Mouse (Mus musculus): ENCODE data around the gene Spsb1. TPM values are rescaled to one million over a fixed set of nuclear protein-coding genes. Genes with fewer than 3 reads are reported as not detected.

Spsb1 gene
- total and polyA plus RNA-seq, 3 experiments, result 0.08 TPM; not detected in 2

- DNase-seq (ENCODE audit: low spot score), result no peak
- no peaks in the 10 kb centered on the region for H3K36me3 ChIP-seq (replicated peaks)
- ATAC-seq (ENCODE audit: extremely low read depth, insufficient number of reproducible peaks, low FRiP score, poor library complexity, severe bottlenecking), result no peak
- H3K4me1 ChIP-seq (ENCODE audit: insufficient read depth, low read depth, low read length), result no peaks in the 10 kb centered on the region
- H3K4me3 ChIP-seq (ENCODE audit: low read depth, low read length), result no peak overlapping the region
- no peaks in the 10 kb centered on the region for H3K9me3 ChIP-seq (replicated peaks)
- TF ChIP-seq GATA1 (IDR thresholded peaks at IDR 0.05; ENCODE audit: borderline replicate concordance, low read length), result no peak
- TF ChIP-seq CTCF (IDR thresholded peaks at IDR 0.05; ENCODE audit: low read depth, low read length), result no peak
- TF ChIP-seq POLR2AphosphoS5 (IDR thresholded peaks at IDR 0.05; ENCODE audit: insufficient replicate concordance, low read depth, low read length), result no peak
- TF ChIP-seq TAL1 (conservative IDR thresholded peaks at IDR 0.05; ENCODE audit: low read depth, low read length), result no peak
- TF ChIP-seq GATA2 (IDR thresholded peaks at IDR 0.05; ENCODE audit: borderline replicate concordance, low read depth, low read length), result no peak
- H3K27me3 ChIP-seq (ENCODE audit: insufficient read depth, low read length), result no peaks in the 10 kb centered on the region
These were observed 45.3 kb downstream of the Spsb1 start for GRCm38 (mm10) chr4:149909551-149909950.

DNA sequence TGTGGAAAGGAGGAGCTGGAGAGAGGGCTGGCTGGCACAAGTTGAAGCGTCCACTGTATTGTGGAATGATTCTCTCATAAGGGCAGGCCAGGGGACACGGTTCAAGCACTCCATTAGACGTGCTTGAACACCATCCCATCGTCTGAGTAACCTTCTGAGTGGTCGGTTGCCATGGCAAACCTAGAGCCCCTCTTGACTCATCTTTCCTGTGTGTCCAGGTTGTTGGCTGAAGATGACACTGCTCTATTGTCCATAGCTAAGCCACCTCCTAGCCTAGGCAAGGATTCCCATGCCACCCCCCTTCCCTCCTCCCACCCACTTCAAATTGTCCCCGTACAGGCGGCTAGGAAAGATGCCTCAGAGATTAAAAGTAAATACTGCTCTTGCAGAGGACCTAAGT lies 45.9 kb downstream of the Spsb1 start:
- Histone ChIP-seq H3K36me3 (replicated peaks) (no peaks in the 10 kb centered on the region), H3K4me1 (ENCODE audit: insufficient read depth, low read depth, low read length) (no peaks in the 10 kb centered on the region), H3K9me3 (replicated peaks) (no peaks in the 10 kb centered on the region), H3K27me3 (ENCODE audit: insufficient read depth, low read length) (no peaks in the 10 kb centered on the region), H3K4me3 (ENCODE audit: low read depth, low read length) (no peak overlapping the region)
- ATAC-seq (ENCODE audit: extremely low read depth, insufficient number of reproducible peaks, low FRiP score, poor library complexity, severe bottlenecking) (no peak), DNase-seq (ENCODE audit: low spot score) (no peak)
- TF ChIP-seq GATA1 (IDR thresholded peaks at IDR 0.05; ENCODE audit: borderline replicate concordance, low read length) (no peak), CTCF (IDR thresholded peaks at IDR 0.05; ENCODE audit: low read depth, low read length) (no peak), TAL1 (conservative IDR thresholded peaks at IDR 0.05; ENCODE audit: low read depth, low read length) (no peak), POLR2AphosphoS5 (IDR thresholded peaks at IDR 0.05; ENCODE audit: insufficient replicate concordance, low read depth, low read length) (no peak), GATA2 (IDR thresholded peaks at IDR 0.05; ENCODE audit: borderline replicate concordance, low read depth, low read length) (no peak)

DNA sequence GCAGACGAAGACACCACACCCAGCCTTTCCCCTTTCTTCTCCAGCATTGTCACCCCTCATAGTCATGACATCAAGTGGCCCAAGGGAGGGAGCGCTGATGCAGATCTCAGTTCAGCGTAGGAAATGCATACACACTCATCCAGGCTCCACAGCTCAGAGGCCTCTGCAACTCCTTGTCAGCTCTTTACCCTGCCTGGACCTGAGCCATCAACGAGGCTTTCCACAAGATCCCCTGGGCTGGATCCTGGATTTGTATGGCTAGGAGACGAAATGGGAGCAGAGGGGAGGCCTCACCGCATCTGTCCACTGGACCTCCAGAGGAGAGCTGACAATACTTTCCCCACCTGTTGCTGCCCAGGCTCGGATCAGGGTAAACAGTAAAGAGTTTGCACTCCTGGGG lies 47.2 kb downstream of the Spsb1 start:
- H3K9me3 ChIP-seq (replicated peaks), result no peaks in the 10 kb centered on the region
- DNase-seq (ENCODE audit: low spot score), result no peak
- ATAC-seq (ENCODE audit: extremely low read depth, insufficient number of reproducible peaks, low FRiP score, poor library complexity, severe bottlenecking), result no peak
- H3K4me3 ChIP-seq (ENCODE audit: low read depth, low read length), result no peak overlapping the region
- no peaks in the 10 kb centered on the region for H3K4me1 ChIP-seq (ENCODE audit: insufficient read depth, low read depth, low read length)
- no peaks in the 10 kb centered on the region for H3K27me3 ChIP-seq (ENCODE audit: insufficient read depth, low read length)
- TF ChIP-seq CTCF (IDR thresholded peaks at IDR 0.05; ENCODE audit: low read depth, low read length) (no peak), TAL1 (conservative IDR thresholded peaks at IDR 0.05; ENCODE audit: low read depth, low read length) (no peak), GATA2 (IDR thresholded peaks at IDR 0.05; ENCODE audit: borderline replicate concordance, low read depth, low read length) (no peak), GATA1 (IDR thresholded peaks at IDR 0.05; ENCODE audit: borderline replicate concordance, low read length) (no peak), POLR2AphosphoS5 (IDR thresholded peaks at IDR 0.05; ENCODE audit: insufficient replicate concordance, low read depth, low read length) (no peak)
- no peaks in the 10 kb centered on the region for H3K36me3 ChIP-seq (replicated peaks)

GRCm38 (mm10) chr4:149906921-149907320 lies 47.9 kb downstream of the Spsb1 start:
- H3K9me3 ChIP-seq (replicated peaks), result no peaks in the 10 kb centered on the region
- TF ChIP-seq CTCF (IDR thresholded peaks at IDR 0.05; ENCODE audit: low read depth, low read length) (no peak), GATA1 (IDR thresholded peaks at IDR 0.05; ENCODE audit: borderline replicate concordance, low read length) (no peak), POLR2AphosphoS5 (IDR thresholded peaks at IDR 0.05; ENCODE audit: insufficient replicate concordance, low read depth, low read length) (no peak), TAL1 (conservative IDR thresholded peaks at IDR 0.05; ENCODE audit: low read depth, low read length) (no peak), GATA2 (IDR thresholded peaks at IDR 0.05; ENCODE audit: borderline replicate concordance, low read depth, low read length) (no peak)
- DNase-seq (ENCODE audit: low spot score) (no peak), ATAC-seq (ENCODE audit: extremely low read depth, insufficient number of reproducible peaks, low FRiP score, poor library complexity, severe bottlenecking) (no peak)
- no peak overlapping the region for H3K4me3 ChIP-seq (ENCODE audit: low read depth, low read length)
- no peaks in the 10 kb centered on the region for H3K4me1 ChIP-seq (ENCODE audit: insufficient read depth, low read depth, low read length)
- no peaks in the 10 kb centered on the region for H3K27me3 ChIP-seq (ENCODE audit: insufficient read depth, low read length)
- H3K36me3 ChIP-seq (replicated peaks), result no peaks in the 10 kb centered on the region

- H3K9me3 ChIP-seq (replicated peaks), result no peaks in the 10 kb centered on the region
- ATAC-seq (ENCODE audit: extremely low read depth, insufficient number of reproducible peaks, low FRiP score, poor library complexity, severe bottlenecking) (no peak), DNase-seq (ENCODE audit: low spot score) (no peak)
- H3K27me3 ChIP-seq (ENCODE audit: insufficient read depth, low read length), result no peaks in the 10 kb centered on the region
- no peak overlapping the region for H3K4me3 ChIP-seq (ENCODE audit: low read depth, low read length)
- H3K4me1 ChIP-seq (ENCODE audit: insufficient read depth, low read depth, low read length), result no peaks in the 10 kb centered on the region
- H3K36me3 ChIP-seq (replicated peaks), result no peaks in the 10 kb centered on the region
- TF ChIP-seq CTCF (IDR thresholded peaks at IDR 0.05; ENCODE audit: low read depth, low read length) (no peak), POLR2AphosphoS5 (IDR thresholded peaks at IDR 0.05; ENCODE audit: insufficient replicate concordance, low read depth, low read length) (no peak), TAL1 (conservative IDR thresholded peaks at IDR 0.05; ENCODE audit: low read depth, low read length) (no peak), GATA1 (IDR thresholded peaks at IDR 0.05; ENCODE audit: borderline replicate concordance, low read length) (no peak)
These were observed 49.4 kb downstream of the Spsb1 start for GRCm38 (mm10) chr4:149905302-149905974.

DNA sequence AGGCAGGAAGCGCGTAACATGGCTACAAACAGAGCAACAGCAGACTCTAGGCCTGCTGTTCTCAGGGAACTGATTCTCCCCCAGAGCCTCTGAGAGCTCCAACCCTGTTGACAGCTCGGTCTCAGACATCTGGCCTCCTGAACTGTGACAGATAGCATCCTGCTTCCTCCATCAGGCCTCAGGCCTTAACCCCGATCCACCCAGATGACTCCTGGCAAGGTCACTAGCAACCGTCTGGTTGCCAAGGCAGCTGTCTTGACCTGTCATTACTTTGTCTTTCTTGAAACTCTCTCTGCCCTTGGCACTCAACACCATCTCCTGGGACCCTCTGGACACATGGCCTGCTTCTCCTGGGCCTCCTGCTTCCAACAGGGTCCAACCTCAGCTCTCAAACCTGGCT lies 51.8 kb downstream of the Spsb1 start:
- Histone ChIP-seq H3K4me1 (ENCODE audit: insufficient read depth, low read depth, low read length) (no peaks in the 10 kb centered on the region), H3K36me3 (replicated peaks) (no peaks in the 10 kb centered on the region), H3K4me3 (ENCODE audit: low read depth, low read length) (no peak overlapping the region), H3K9me3 (replicated peaks) (no peaks in the 10 kb centered on the region), H3K27me3 (ENCODE audit: insufficient read depth, low read length) (no peaks in the 10 kb centered on the region)
- ATAC-seq (ENCODE audit: extremely low read depth, insufficient number of reproducible peaks, low FRiP score, poor library complexity, severe bottlenecking) (no peak), DNase-seq (ENCODE audit: low spot score) (no peak)
- TF ChIP-seq TAL1 (conservative IDR thresholded peaks at IDR 0.05; ENCODE audit: low read depth, low read length) (no peak), POLR2AphosphoS5 (IDR thresholded peaks at IDR 0.05; ENCODE audit: insufficient replicate concordance, low read depth, low read length) (no peak), CTCF (IDR thresholded peaks at IDR 0.05; ENCODE audit: low read depth, low read length) (no peak), GATA2 (IDR thresholded peaks at IDR 0.05; ENCODE audit: borderline replicate concordance, low read depth, low read length) (no peak), GATA1 (IDR thresholded peaks at IDR 0.05; ENCODE audit: borderline replicate concordance, low read length) (no peak)

Data from G1E (cell line).